Mouse (Mus musculus): Measurements from ENCODE around the gene Treh. TPM values are rescaled to one million over a fixed set of nuclear protein-coding genes. Genes with fewer than 3 reads are reported as not detected.
"Not testable (repeated sequence)": the region's sequence is repeated elsewhere in the genome, so short reads cannot be mapped to it uniquely, and the experiment has no call there.

Gene Treh
- under 1 TPM in 1 of 4 experiments, not detected in 3; 0.28 TPM for total RNA-seq (2022)

- DNase-seq (ENCODE audit: low spot score in 2 of 2), result no peak
Observed at GRCm38 (mm10) chr9:44673005-44673404, at the start of gene Treh. Gene Treh (plus strand): TSS chr9:44673233.

- DNase-seq (ENCODE audit: low spot score in 2 of 2), result no peak
Observed at GRCm38 (mm10) chr9:44624390-44624789, 48.6 kb upstream of the Treh start.

GRCm38 (mm10) chr9:44626268-44626667, 46.8 kb upstream of the Treh start:
- no peak for DNase-seq (ENCODE audit: low spot score in 2 of 2)

- no peak for DNase-seq (ENCODE audit: low spot score in 2 of 2)
Observed at GRCm38 (mm10) chr9:44637551-44638169, 35.4 kb upstream of the Treh start.

- DNase-seq (ENCODE audit: low spot score in 2 of 2), result not testable (repeated sequence)
Observed at GRCm38 (mm10) chr9:44638726-44639125, 34.3 kb upstream of the Treh start.

- DNase-seq (ENCODE audit: low spot score in 2 of 2), result not testable (repeated sequence)
Observed at GRCm38 (mm10) chr9:44640028-44640427, 33.0 kb upstream of the Treh start.

- no peak for DNase-seq (ENCODE audit: low spot score in 2 of 2)
Observed at GRCm38 (mm10) chr9:44640646-44641357, 32.2 kb upstream of the Treh start.

- DNase-seq (ENCODE audit: low spot score in 2 of 2), result no peak
Observed at GRCm38 (mm10) chr9:44641616-44642015, 31.4 kb upstream of the Treh start.

- DNase-seq (ENCODE audit: low spot score in 2 of 2), result no peak
Observed at GRCm38 (mm10) chr9:44643103-44643502, 29.9 kb upstream of the Treh start.

GRCm38 (mm10) chr9:44644186-44644585, 28.8 kb upstream of the Treh start:
- no peak for DNase-seq (ENCODE audit: low spot score in 2 of 2)

GRCm38 (mm10) chr9:44645481-44645880, 27.6 kb upstream of the Treh start:
- DNase-seq (ENCODE audit: low spot score in 2 of 2), result no peak

- DNase-seq (ENCODE audit: low spot score in 2 of 2), result no peak
Observed at GRCm38 (mm10) chr9:44645924-44646323, 27.1 kb upstream of the Treh start.

- DNase-seq (ENCODE audit: low spot score in 2 of 2), result no peak
Observed at GRCm38 (mm10) chr9:44646366-44646765, 26.7 kb upstream of the Treh start.

GRCm38 (mm10) chr9:44647026-44647425, 26.0 kb upstream of the Treh start:
- DNase-seq (ENCODE audit: low spot score in 2 of 2), result no peak

GRCm38 (mm10) chr9:44647656-44648055, 25.4 kb upstream of the Treh start:
- DNase-seq (ENCODE audit: low spot score in 2 of 2), result no peak

- DNase-seq (ENCODE audit: low spot score in 2 of 2), result no peak
Observed at GRCm38 (mm10) chr9:44648881-44649281, 24.2 kb upstream of the Treh start.

- peak in 1 of 2 experiments; percentile 45 for DNase-seq (ENCODE audit: low spot score in 2 of 2)
Observed at GRCm38 (mm10) chr9:44652027-44652426, 21.0 kb upstream of the Treh start.

- no peak for DNase-seq (ENCODE audit: low spot score in 2 of 2)
Observed at GRCm38 (mm10) chr9:44653896-44654295, 19.1 kb upstream of the Treh start.

GRCm38 (mm10) chr9:44655098-44656066, 17.7 kb upstream of the Treh start:
- DNase-seq (ENCODE audit: low spot score in 2 of 2), result no peak

GRCm38 (mm10) chr9:44663706-44664105, 9.3 kb upstream of the Treh start:
- no peak for DNase-seq (ENCODE audit: low spot score in 2 of 2)

GRCm38 (mm10) chr9:44671416-44671815, 1.6 kb upstream of the Treh start:
- no peak for DNase-seq (ENCODE audit: low spot score in 2 of 2)

Data from left cerebral cortex, adult 8-10 months (tissue).